Comparison of ENCODE assay signal across 18 mouse cellular contexts in genomic region chr4:93518925-93519324, GRCm38 (mm10).
"Had no signal": no experiment of that assay in that cellular context is flagged by ENCODE, and none has a peak within 500 bp of the region (broad histone marks: within the 10 kb centered on the region; RNA-seq: fewer than 3 reads in every experiment).

No protein-coding gene starts in this region.

- H3K9ac ChIP-seq: lung, embryonic 14.5 days; midbrain, embryonic 12.5 days; neural tube, embryonic 13.5 days; neural tube, embryonic 15.5 days had no signal

- H3K36me3 ChIP-seq: midbrain, embryonic 10.5 days; midbrain, embryonic 12.5 days; neural tube, embryonic 13.5 days; neural tube, embryonic 15.5 days had no signal

- H3K4me2 ChIP-seq: lung, embryonic 14.5 days; midbrain, embryonic 12.5 days; neural tube, embryonic 13.5 days; neural tube, embryonic 15.5 days had no signal

- H3K4me1 ChIP-seq: midbrain, embryonic 10.5 days; midbrain, embryonic 12.5 days; neural tube, embryonic 13.5 days; neural tube, embryonic 15.5 days had no signal

- H3K4me3 ChIP-seq: midbrain, embryonic 10.5 days; midbrain, embryonic 12.5 days; myocyte; neural tube, embryonic 13.5 days; neural tube, embryonic 15.5 days had no signal

- H3K27ac ChIP-seq: midbrain, embryonic 10.5 days; midbrain, embryonic 12.5 days; neural tube, embryonic 13.5 days; neural tube, embryonic 15.5 days had no signal

- H3K9me3 ChIP-seq: midbrain, embryonic 10.5 days; midbrain, embryonic 12.5 days; neural tube, embryonic 13.5 days; neural tube, embryonic 15.5 days had no signal

- DNase-seq: lung, adult 18-20 months; lung, embryonic 14.5 days; lung, postnatal 10 days; lung, postnatal 4 days; midbrain, embryonic 14.5 days; right cerebral cortex, adult 18-20 months; right cerebral cortex, postnatal 25 days; right cerebral cortex, postnatal 4 days; spleen, adult 18-20 months; thymus, adult 18-20 months; thymus, postnatal 14 days; thymus, postnatal 36 days had no signal

- H3K27me3 ChIP-seq: midbrain, embryonic 12.5 days; neural tube, embryonic 13.5 days; neural tube, embryonic 15.5 days had no signal

- ATAC-seq: midbrain, embryonic 16.5 days had no signal
